13 mouse cellular contexts compared by ENCODE assay signal in genomic region chr17:26441024-26441423, GRCm38 (mm10). TPM values are rescaled to one million over a fixed set of nuclear protein-coding genes. Genes with fewer than 3 reads are reported as not detected.
A peak's percentile ranks its signal among the peaks of the same experiment; 100 is the strongest.
DNase-seq lines count a peak whose midpoint lies in the region.
"Had no signal": no experiment of that assay in that cellular context is flagged by ENCODE, and none has a peak within 500 bp of the region (broad histone marks: within the 10 kb centered on the region; RNA-seq: fewer than 3 reads in every experiment).

No protein-coding gene starts in this region.

- peak; percentile 71 to 75 for DNase-seq in adrenal gland, adult (ENCODE audit: inconsistent age in 2 of 2, low spot score in 1 of 2)
- DNase-seq in adrenal gland, postnatal 10 days: no peak
- peak; percentile 47 for DNase-seq in adrenal gland, adult 8-10 months
- no peak for DNase-seq in adrenal gland, postnatal 25 days
- peak; percentile 51 to 58 for DNase-seq in adrenal gland, postnatal 36 days
- DNase-seq: B cell, adult 2 months; cerebellum, adult 11 months; cerebellum, adult 18-20 months; cerebellum, adult 8-10 months; cerebellum, adult 9-11 months; cerebellum, postnatal 14 days; cerebellum, postnatal 36 days; embryo, embryonic 11 days had no signal

RNA-seq across cellular contexts. Expression of gene Neurl1b, which starts 26.4 kb away (rescaled TPM):
- 10 to 100 TPM; 43.6 to 44.0 TPM for total RNA-seq in adrenal gland, postnatal 10 days (2021)
- 10 to 100 TPM; 36.0 to 59.9 (median 52.3) TPM for total RNA-seq in adrenal gland, adult 8-10 months (2022)
- total RNA-seq in adrenal gland, postnatal 25 days (2021): 49.1 and 57.1 TPM in 2 replicates
- 10 to 100 TPM; 43.0 to 57.4 TPM for total RNA-seq in adrenal gland, postnatal 36 days (2021)

Comparison
In these comparisons a context has a peak if more than half of its experiments do, and no peak if none do; other contexts are left out.
1. DNase-seq: peak in adrenal gland, adult (2 of 2), adrenal gland, adult 8-10 months (single experiment) and adrenal gland, postnatal 36 days (2 of 2); none in adrenal gland, postnatal 10 days (single experiment) and adrenal gland, postnatal 25 days (single experiment).